Mouse (Mus musculus) T-helper 2 cell (primary cell): Measurements from ENCODE around the gene Hist3h2ba.

Experiments used
- in situ Hi-C: fragments of 300-600 bp; cut with MboI, MseI; formaldehyde crosslinking; loops from one replicate; pipeline ENCODE4 v1.15.1; 2025; ENCODE audit warnings: high pct_unique_total_duplicates

Gene Hist3h2ba

GRCm38 (mm10) chr11:58961364-58962177 is 12.9 kb downstream of the Hist3h2ba start:
- in situ Hi-C loops = no loop called here

GRCm38 (mm10) chr11:58963543-58963942 is 14.8 kb downstream of the Hist3h2ba start:
- in situ Hi-C loops = no loop called here

GRCm38 (mm10) chr11:58964216-58964615 is 15.5 kb downstream of the Hist3h2ba start:
- in situ Hi-C loops = no loop called here

GRCm38 (mm10) chr11:58965001-58965760 is 16.5 kb downstream of the Hist3h2ba start:
- in situ Hi-C loops = no loop called here

- in situ Hi-C loops = no loop called here
Measured at GRCm38 (mm10) chr11:58967346-58967745, 18.6 kb downstream of the Hist3h2ba start.

GRCm38 (mm10) chr11:58968551-58968950 is 19.8 kb downstream of the Hist3h2ba start:
- in situ Hi-C loops = no loop called here

- in situ Hi-C loops = no loop called here
Measured at GRCm38 (mm10) chr11:58969027-58969426, 20.3 kb downstream of the Hist3h2ba start.

GRCm38 (mm10) chr11:58969659-58970058 is 20.9 kb downstream of the Hist3h2ba start:
- in situ Hi-C loops = no loop called here

GRCm38 (mm10) chr11:58970831-58971530 is 22.3 kb downstream of the Hist3h2ba start:
- in situ Hi-C loops = no loop called here

GRCm38 (mm10) chr11:58971796-58972195 is 23.1 kb downstream of the Hist3h2ba start:
- in situ Hi-C loops = no loop called here

- in situ Hi-C loops = no loop called here
Measured at GRCm38 (mm10) chr11:58974414-58974813, 25.7 kb downstream of the Hist3h2ba start.

- in situ Hi-C loops = no loop called here
Measured at GRCm38 (mm10) chr11:58977150-58977549, 28.4 kb downstream of the Hist3h2ba start.

GRCm38 (mm10) chr11:58977607-58978026 is 28.9 kb downstream of the Hist3h2ba start:
- in situ Hi-C loops = no loop called here

GRCm38 (mm10) chr11:58978027-58978705 is 29.4 kb downstream of the Hist3h2ba start, which contains the start of gene Trim11:
Gene Trim11, plus strand, starts transcription at chr11:58978093.
- in situ Hi-C loops = no loop called here

- in situ Hi-C loops = no loop called here
Measured at GRCm38 (mm10) chr11:58978706-58979030, 29.9 kb downstream of the Hist3h2ba start.

- in situ Hi-C loops = no loop called here
Measured at GRCm38 (mm10) chr11:58979183-58979582, 30.5 kb downstream of the Hist3h2ba start.

- in situ Hi-C loops = no loop called here
Measured at GRCm38 (mm10) chr11:58979661-58980060, 30.9 kb downstream of the Hist3h2ba start.

GRCm38 (mm10) chr11:58980381-58980990 is 31.8 kb downstream of the Hist3h2ba start:
- in situ Hi-C loops = no loop called here

GRCm38 (mm10) chr11:58981541-58982447 is 33.1 kb downstream of the Hist3h2ba start:
- in situ Hi-C loops = no loop called here

GRCm38 (mm10) chr11:58982471-58983097 is 33.9 kb downstream of the Hist3h2ba start:
- in situ Hi-C loops = no loop called here
